Mouse (Mus musculus) adrenal gland, adult (tissue): ENCODE measurements at regions not wholly inside any gene's neighbourhood (a gene's known extent, or its start where the extent isn't known, plus 50 kb on each side); places are given as distances from the start of the nearest gene placed in this dataset.

Source experiments
- DNase-seq, 2 experiments: peaks; one replicate each; pipeline ENCODE4 v3.0.0; 2022 to 2023; ENCODE audit warnings: low spot score in 1 of 2; ENCODE audit not compliant: inconsistent age in 2 of 2

GRCm38 (mm10) chr9:112436094-112436493 lies 200.4 kb upstream of the Arpp21 start:
- no peak for DNase-seq

- no peak for DNase-seq
Observed at GRCm38 (mm10) chr9:112431920-112432437, 196.2 kb upstream of the Arpp21 start.

GRCm38 (mm10) chr9:112429196-112429595 lies 193.5 kb upstream of the Arpp21 start:
- no peak for DNase-seq

GRCm38 (mm10) chr9:112405772-112406315 lies 170.1 kb upstream of the Arpp21 start:
- no peak for DNase-seq

- DNase-seq: no peak
Observed at GRCm38 (mm10) chr9:112370746-112371145, 135.0 kb upstream of the Arpp21 start.

GRCm38 (mm10) chr9:112367291-112367690 lies 131.6 kb upstream of the Arpp21 start:
- no peak for DNase-seq

GRCm38 (mm10) chr9:112361355-112361754 lies 125.6 kb upstream of the Arpp21 start:
- no peak for DNase-seq

- DNase-seq: no peak
Observed at GRCm38 (mm10) chr9:112358711-112359298, 123.1 kb upstream of the Arpp21 start.

GRCm38 (mm10) chr9:112353196-112353595 lies 117.5 kb upstream of the Arpp21 start:
- no peak for DNase-seq

GRCm38 (mm10) chr9:112348942-112349341 lies 113.2 kb upstream of the Arpp21 start:
- no peak for DNase-seq

- DNase-seq: no peak
Observed at GRCm38 (mm10) chr9:112344792-112345191, 109.1 kb upstream of the Arpp21 start.

GRCm38 (mm10) chr9:112340363-112340762 lies 104.6 kb upstream of the Arpp21 start:
- no peak for DNase-seq

- no peak for DNase-seq
Observed at GRCm38 (mm10) chr9:112320016-112320415, 84.3 kb upstream of the Arpp21 start.

GRCm38 (mm10) chr9:112308950-112309349 lies 73.2 kb upstream of the Arpp21 start:
- peak; percentile 18 to 63 for DNase-seq

- no peak for DNase-seq
Observed at GRCm38 (mm10) chr9:112307837-112308236, 72.1 kb upstream of the Arpp21 start.

- no peak for DNase-seq
Observed at GRCm38 (mm10) chr9:112291875-112292274, 56.1 kb upstream of the Arpp21 start.
